Mouse (Mus musculus) stomach, postnatal 0 days (tissue): ENCODE measurements around the gene Iqcf3.

Source experiments
- CTCF ChIP-seq: IDR thresholded peaks from 2 replicates; pipeline ENCODE4 v1.5.1; 2016; ENCODE audit warnings: antibody characterized with exemption, low read depth, mild to moderate bottlenecking, moderate library complexity
- EP300 ChIP-seq: optimal IDR thresholded peaks from 2 replicates; pipeline ENCODE3; 2016; ENCODE audit warnings: antibody characterized with exemption

DNA sequence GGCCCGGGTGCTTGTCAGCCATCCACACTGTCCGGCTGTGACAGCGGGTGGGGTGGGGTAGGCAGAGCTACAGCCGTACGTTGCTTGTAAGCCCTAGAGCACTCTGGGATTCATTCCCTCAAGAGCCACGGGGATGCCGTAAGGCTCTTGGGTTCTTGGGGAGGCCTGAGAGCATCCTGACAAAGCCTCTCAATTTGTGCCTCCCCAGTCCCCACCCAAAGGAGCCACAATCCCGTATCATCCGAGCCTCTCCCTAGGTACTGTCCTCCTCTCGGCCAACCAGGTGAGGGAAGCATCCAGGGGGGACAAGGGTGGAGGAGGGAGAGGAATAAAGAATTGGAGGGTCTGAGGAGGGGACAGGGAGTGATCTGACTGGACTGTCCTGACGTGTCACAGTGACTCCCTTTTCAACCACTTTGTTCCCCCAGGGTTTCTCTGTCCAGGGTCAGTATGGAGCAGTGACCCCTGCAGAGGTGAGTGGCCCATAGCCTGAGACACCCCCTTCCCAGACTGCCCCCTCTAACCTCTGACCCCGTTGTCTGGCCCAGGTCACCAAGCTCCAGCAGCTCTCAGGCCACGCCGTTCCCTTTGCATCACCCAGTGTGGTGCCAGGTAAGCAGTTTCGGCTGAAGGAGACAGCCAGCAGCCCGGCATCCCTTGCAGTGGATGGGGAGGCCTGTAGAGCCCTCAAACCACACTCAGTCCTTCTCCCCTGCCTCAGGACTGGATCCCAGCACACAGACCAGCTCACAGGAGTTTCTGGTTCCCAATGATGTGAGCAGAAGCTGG is 99.6 kb downstream of the Iqcf3 start:
- TF ChIP-seq CTCF = no peak
- TF ChIP-seq EP300 = no peak
